Mouse (Mus musculus) spleen, adult 12 weeks (tissue): ENCODE results near the gene Nfkbil1.

ENCODE experiments used
- DNase-seq: peaks from one replicate; pipeline ENCODE4 v3.0.0; 2022; ENCODE audit warnings: low spot score

Nfkbil1 gene

DNA sequence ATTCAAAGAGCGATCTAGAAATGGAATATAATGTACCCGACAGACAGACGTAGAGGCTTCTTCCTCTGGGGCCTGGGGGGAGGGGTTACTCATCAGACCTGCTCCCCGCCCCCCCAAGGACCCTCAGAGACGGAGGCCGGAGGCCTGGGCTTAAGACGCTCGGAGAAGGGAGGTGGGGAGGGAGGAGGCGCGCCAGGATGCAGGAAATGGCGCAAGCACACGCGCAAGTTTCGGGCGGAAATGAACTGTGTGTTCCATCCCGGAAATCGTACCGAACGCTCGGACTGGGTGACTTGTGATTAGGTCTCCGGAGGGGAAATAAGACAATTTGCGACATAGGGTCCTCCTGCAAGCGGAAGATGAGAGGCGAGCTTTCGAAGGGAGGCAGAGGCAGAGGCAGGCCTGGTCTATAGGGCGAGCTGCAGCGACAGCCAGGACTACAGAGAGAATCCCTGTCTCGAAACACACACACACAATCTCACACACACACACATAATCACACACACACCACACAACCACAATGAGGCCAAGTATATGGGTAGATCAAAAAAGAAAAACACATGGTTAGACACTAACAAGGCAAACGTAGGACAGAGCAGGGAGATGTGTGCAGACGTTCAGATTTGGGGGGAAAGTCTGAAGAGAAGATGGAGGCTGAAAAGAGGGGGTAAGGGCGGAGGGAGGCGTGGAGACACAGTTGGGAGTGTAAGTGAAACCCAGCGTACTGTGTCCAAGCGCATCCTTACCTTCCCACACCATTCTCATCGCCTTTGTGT lies at the start of gene Nfkbil1:
Gene Nfkbil1, minus strand, starts transcription at position 179 of the 776 bp plus-strand sequence.
- DNase-seq = peak; percentile 74

DNA sequence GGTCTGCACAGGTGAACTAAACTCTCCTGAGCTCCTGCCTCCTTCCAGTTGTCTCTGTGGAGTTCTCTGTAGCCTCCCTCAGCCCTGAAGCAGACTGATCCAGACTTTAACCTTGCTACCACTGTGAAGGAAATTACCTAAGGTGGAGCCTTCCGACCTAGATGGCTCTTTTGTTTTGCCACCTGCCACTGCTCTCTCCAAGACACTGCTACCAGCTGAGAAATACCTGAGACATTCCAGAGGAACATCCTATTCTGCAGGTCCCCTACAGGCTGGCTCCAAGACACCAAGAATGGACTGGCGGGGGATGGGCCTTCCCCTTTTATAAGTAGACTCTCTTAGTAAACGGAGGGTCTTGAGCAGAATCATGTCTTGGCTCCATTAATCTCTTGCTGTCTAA lies 44.7 kb upstream of the Nfkbil1 start:
- no peak for DNase-seq

DNA sequence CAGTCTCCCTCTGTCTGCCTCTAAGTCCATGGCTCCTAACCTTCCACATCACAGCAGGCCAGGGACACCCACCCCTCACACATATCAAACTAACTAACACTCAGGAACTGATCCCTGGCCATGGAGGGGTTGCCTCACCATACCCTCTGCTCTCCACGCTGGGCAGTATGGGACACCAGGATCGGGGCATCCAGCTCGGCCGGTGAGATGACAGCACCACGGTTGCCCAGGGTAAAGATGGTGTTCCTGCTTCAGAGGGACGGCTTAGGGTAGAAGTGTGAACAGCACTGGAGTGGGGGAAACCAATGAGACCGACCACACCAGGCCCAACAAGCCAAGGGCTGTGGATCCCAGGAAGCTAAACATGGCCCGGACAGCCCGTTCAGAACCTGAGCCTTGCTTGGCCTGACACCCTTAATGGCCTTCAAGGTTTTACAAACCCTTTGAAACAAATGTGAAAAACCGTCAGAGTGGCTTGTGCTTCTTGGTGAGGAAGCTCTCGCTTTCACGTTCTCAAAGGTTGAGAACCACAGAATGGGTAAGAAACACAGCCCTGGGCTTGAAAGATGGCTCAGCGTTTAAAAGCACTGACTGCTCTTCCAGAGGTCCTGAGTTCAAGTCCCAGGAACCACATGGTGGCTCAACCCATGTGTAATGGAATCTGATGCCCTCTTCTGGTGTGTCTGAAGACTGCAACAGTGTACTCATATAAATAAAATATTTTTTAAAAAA lies 43.5 kb upstream of the Nfkbil1 start:
- DNase-seq = no peak

DNA sequence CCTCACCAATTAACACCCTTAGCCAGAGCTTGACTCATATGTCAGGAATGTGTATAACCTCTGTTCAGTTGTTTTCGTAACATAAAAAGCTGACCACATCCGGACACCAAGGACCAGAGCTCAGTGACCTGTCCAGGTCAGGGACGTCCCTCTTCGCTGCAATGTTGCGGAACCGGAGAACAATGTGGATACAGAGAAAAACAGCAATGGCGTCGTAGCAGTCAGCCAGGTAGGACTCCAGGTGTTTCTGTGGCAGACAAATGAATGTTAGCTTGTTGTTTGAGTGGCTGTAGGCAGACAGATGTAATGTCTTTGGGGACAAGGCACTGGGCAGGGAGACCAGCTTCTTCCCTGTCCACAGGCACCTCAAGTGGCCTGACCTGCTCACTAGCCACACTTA lies 42.5 kb upstream of the Nfkbil1 start:
- no peak for DNase-seq

DNA sequence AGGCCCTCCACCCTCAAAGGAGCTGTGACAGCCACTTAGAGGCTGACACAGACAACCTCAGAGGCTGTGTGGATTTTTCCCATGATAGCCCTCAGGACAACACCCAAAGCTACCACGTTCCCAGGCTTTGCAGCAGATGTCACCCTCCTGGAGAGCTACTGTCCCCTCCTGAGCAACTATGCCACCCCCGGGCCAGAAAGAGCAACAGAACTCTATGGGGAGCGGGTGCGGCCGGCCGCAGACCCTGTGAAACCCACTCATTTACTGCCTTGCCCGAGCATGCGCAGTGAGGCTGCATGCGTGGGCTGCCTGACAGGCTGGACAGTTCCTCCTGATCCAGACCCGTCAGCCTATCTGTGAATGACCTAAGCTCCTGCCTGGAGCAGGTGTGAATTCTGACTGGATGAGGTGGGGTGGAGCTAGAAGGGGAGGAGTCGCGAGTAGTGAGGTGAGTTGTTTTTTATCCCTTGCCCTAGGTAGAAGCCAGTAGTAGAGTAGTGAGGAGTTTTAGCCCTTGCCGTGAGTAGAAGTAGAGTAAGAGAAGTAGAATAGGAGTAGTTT lies 40.8 kb upstream of the Nfkbil1 start:
- DNase-seq = no peak

DNA sequence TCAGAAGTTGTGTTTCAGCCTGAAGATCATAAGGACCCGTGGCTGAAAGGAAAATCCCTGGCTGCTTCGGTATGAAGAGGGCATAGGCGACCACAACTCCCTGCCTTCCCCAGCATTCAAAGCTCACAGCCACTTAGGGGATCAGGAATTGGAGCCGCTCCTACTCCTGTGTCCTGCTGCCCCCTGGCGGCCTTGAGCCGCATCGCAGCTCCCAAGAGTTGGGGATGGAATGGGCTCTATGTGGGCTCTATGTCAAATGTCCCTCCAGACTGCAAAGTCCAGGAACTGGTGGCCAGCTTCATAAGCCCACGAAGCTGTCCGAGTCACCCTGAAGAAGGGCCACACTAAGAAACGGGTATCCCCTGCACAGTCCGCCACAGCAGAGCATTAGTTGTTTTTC lies 39.2 kb upstream of the Nfkbil1 start:
- DNase-seq = peak; percentile 71

DNA sequence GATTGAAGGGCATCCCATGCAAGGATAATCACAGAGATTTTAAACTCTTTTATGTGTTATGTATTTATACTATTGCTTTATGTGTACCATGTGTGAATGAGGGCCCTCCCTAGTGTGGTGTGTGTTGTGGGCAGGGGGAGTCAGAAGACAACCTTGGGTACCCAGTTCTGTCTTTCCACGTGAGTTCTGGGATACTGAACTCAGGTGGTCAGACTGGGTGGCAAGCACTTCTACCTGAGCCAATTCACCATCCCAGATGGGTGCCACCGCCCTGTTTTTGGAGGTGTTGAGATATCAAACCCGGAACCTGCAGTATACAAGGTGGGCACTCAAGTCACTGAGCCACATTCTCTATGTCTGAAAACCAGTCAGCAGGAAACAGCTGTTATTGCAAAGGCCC lies 36.7 kb upstream of the Nfkbil1 start:
- DNase-seq = no peak

DNA sequence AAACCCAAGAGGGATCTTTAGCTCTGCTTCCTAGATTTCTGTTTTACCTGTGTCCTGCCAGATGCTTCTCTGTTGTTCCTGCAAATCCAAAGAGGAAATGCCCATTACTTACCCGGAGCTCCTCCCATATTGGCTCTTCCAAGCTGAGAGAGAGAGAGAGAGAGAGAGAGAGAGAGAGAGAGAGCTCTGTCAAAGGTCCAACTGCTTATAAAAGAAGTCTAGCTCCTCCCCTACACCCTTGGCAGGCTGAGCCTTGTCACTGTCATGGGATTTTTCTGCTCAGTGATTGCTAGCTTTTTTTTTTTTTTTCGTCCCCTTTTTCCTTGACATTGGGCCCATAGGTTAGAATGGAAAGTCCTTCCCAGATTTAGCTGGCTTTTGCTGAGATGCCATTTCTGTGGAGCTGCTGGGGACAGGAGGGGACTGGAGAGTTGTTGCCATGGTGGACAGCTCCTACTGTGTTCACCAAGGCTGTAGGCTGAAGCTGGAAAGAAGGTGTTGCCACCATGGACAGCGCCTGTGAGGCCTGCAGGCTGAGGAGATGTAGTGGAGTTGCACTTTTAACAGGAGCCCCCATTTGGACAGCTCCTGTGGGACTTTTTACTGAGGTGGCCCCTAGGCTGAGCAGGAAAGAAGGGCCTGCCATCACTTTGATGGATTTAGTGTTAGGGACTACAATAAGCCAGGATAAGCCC lies 34.2 kb upstream of the Nfkbil1 start:
- peak; percentile 16 for DNase-seq

DNA sequence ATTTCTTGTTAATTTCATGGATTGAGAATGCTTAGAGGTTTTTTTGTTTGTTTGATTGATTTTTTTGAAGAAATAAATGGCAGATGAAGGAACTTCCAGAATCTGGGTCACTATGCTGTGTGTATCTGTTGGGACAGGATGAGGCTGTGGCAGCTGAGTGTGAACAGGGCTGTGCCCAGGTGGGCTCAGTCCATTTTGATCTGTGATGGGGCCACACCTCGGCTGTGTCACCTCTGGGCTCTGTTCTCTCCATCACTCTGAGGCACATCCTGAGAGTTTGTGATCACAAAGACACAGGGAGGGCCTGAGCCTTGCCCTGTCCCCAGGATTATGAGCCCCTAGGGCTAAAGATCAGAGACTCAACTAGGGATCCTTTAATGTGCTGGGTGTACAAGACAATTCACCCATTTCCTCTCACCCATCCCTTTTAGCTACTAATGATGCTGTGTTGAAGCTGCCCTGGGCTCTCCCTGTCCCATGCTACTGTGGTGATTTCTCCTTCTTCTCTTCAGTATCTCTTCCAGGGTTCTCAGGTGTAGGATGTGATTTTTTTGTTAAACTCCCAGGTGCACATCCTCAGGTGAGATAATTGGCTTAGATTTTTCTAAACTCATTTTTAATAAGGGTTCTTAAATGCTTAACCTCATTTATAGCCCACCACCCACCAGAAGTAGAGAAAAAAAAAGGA lies 32.0 kb upstream of the Nfkbil1 start:
- DNase-seq = no peak

DNA sequence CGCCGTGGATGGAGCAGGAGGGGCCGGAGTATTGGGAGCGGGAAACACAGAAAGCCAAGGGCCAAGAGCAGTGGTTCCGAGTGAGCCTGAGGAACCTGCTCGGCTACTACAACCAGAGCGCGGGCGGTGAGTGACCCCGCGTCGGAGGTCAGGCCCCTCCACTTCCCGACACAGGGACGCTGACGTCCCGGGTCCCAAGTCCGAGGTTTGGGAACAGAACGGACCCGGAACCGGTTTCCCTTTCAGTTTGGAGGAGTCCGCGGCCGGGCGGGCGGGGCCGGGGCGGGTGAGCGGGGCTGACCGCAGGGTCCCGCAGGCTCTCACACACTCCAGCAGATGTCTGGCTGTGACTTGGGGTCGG lies 27.9 kb upstream of the Nfkbil1 start:
- peak; percentile 49 for DNase-seq

DNA sequence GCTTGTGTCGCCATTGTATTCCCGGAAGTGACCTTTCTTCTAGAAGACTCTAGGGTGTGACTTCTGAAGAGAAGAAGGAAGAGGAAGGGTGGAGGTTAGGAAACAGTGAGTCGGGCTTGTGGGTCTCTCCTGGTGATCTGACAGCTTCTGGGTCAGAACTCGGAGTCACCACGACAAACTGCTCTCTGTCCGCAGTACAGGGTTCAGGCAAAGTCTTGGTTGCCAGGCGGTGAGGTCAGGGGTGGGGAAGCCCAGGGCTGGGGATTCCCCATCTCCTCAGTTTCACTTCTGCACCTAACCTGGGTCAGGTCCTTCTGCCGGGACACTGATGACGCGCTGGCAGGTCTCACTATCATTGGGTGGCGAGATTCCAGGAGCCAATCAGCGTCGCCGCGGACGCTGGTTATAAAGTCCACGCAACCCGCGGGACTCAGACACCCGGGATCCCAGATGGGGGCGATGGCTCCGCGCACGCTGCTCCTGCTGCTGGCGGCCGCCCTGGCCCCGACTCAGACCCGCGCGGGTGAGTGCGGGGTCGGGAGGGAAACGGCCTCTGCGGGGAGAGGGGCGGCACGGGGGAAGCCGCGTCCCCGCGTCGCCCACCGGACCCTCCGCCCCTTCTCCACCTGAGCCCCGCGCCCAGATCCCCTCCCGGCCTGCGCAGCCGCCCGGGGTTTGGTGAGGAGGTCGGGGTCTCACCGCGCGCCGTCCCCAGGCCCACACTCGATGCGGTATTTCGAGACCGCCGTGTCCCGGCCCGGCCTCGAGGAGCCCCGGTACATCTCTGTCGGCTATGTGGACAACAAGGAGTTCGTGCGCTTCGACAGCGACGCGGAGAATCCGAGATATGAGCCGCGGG lies 27.3 kb upstream of the Nfkbil1 start, which contains the start of gene H2-D1:
Gene H2-D1, plus strand, starts transcription at position 67 of the 859 bp plus-strand sequence.
- peak; percentile 92 for DNase-seq

DNA sequence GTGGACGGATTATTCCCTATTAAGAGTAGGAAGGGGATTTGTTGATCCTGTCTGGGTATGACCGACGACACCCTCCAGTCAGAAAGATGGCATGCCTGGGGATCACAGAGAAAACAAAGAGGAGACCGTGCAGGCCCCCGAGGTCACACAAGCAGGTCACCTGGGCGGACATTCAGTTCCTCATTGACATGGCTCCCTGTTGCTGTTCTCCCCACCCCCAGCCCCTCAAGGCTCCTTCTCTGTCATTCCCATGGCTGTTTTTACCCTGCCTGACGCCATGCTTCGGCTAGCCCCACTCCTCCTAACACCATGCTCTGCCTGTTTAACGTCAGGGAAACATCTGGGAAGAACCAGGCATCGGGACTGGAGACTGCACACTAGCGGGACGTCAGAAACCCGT lies 26.1 kb upstream of the Nfkbil1 start:
- DNase-seq = no peak

DNA sequence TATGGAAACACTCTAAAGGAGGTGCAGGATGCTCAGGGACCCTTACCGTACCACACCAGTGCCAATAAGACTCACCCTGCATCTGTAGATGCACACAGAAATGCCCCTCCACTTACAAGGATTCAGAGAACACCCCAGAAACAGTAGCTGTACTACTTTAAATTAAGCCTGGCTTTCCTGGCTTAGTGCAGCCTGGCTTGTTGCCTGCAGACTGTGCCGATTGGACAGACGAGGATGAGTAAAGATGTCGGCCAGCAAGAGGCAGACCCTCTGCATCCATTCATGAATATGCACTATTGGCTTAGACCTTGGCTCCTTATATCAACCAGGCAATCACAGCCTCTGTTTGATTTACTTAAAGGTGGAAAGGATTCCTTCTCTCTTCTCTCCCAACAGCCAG lies 24.0 kb upstream of the Nfkbil1 start:
- DNase-seq = no peak

DNA sequence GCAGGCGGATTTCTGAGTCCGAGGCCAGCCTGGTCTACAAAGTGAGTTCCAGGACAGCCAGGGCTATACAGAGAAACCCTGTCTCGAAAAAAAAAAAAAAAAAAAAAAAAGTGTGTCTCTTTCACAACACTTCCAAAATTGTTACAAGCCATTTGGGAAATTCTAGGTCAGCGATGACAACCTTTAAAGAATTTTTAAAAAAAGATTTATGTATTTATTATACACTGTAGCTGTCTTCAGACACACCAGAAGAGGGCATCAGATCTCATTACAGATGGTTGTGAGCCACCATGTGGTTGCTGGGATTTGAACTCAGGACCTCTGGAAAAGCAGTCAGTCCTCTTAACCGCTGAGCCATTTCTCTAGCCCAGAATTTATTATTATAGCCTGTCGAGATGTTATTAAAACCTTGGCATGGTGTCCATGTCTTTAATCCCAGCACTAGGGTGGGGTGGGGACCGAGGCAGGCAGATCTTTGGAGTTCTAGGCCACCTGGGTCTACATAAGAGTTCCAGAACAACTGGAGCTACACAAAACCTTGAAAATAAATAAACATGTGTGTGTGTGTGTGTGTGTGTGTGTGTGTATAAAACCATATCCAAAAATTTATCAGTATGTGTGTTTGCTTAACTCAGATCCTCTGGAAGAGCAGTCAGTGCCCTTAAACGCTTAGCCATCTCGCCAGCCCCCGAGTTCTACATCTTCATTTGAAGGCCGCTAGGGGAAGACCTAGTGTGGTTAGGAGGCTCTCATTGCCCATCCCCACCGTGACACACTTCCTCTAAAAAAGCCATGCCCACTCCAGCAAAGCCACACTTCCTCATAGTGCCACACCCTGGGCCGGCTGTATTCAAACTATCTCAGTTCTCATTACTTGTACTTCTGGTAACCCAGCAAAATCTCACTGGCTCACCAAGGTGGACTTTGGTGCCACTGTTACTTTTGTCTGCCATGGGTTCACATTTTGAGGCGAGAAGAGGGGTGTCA lies 23.2 kb upstream of the Nfkbil1 start:
- peak; percentile 55 for DNase-seq

DNA sequence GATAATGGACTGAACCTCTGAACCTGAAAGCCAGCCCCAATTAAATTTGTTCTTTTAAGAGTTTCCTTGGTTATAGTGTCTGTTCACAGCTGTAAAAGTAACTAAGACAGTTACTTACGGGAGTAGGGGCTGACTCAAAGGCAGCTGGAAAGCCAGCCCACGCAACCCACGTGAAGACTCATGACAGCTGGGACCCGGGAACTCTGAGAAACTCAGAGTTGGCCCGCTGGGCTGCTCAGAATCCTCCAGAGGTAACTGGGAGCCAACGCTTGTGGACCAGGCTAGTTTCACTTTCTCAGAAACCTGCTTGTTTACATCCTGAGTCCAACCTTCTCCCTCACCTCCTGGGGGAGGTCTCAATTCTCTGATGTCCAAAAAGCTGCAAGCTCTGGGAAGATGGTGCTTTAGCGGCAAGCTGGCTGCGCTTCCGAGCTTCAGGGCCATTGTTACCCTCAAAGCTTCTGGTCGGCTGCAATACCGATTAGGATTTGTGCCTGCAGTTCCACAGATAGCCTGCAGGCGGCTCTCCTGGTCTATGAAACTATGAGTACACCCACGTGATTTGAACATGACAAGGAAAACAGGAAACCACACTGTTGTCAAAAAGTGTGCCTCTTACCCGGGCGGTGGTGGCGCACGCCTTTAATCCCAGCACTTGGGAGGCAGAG lies 22.4 kb upstream of the Nfkbil1 start:
- DNase-seq = peak; percentile 89

DNA sequence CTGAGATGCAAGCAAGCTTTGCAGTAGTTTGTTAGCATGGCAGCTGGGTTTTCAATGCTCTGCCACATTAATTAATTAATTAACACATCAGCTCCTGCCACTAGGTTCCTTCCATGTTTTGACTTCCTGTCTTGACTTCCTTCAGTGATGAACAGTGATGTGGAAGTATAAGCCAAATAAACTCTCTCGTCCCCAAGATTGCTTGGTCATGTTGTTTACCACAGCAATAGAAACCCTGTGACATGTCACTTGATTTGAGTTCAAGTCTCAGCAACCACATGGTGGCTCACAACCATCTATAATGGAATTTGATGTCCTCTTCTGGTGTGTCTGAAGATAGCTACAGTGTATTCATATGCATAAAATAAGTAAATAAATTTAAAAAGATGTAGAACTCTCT lies 21.8 kb upstream of the Nfkbil1 start:
- no peak for DNase-seq

DNA sequence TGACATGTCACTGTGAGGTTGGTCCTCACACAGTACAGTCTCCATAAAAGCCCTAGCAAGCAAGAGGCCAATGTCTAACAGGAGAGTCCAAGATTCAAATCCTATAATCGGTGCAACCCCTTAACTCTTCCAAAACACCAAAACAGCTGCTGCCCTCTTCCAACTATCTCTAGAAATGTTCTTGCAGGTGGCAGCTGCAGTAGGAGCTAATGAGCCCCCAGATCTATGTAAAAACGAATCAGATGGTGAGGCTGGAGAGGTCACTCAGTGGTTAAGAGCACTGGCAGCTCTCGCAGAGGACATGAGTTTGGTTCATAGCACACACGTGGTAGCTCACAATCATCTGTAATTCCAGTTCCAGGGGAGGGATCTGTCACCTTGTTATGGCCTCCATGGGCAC lies 20.1 kb upstream of the Nfkbil1 start:
- DNase-seq = no peak

DNA sequence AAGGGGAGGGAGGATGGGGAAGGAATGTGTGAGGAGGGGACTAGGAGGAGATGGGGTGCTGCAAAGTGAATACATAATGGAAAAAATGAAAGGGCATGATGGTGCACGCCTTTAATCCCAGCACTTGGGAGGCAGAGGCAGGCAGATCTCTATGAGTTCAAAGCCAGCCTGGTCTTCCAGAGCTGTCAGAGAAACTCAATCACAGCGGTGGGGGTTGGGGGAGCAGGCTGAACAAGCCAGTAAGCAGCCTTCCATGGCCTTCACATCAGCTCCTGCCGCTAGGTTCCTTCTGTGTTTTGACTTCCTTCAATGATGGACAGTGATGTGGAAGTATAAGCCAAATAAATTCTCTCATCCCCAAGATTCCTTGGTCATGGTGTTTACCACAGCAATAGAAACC lies 19.7 kb upstream of the Nfkbil1 start:
- DNase-seq = no peak
